Mouse (Mus musculus) right cerebral cortex, postnatal 36 days (tissue): ENCODE data around the gene Psmd11.

ENCODE experiments used
- DNase-seq, 2 experiments: peaks; one replicate each; pipeline ENCODE4 v3.0.0; 2022; ENCODE audit warnings: low spot score in 2 of 2, mixed read lengths in 1 of 2

Gene Psmd11

DNA sequence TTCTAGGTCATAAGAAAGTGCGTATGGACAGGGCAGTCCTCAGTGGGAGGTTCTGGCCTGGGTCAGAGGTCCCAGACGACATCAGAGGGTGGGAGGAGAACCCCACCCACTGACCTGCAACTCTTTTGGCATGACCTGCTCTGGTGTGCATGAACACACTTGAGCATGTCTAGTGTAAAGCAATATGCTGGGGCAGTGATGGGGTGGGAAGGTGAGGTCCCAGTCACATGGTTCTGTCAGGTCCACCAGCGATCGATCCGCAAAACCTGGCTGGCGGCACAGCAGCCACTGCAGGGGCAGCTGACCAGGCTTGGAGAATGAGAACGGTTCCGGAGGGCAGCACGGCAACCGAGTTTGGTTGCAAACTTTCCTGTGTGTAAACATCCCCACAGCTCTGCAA is 53.9 kb downstream of the Psmd11 start:
- no peak for DNase-seq

DNA sequence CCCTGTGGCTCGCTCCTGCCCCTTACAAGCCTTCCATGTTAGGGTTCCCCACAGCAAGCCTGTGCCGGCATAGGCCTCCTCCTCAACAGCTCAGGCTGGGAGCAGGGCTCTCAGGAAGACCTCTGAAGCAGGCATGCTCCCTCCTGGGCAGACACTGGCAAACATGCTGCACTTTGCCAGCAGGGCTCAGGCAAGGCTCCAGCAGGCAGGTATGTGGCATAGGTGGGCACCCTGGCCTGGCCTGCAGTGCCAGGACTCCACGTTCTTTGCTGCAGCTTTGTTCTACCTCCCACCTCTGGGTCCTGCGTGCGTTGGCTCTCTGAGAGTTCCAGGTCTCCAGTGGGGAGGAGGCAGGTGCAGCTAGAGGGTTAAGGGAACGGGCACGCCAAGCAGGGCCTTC is 54.5 kb downstream of the Psmd11 start:
- DNase-seq, result peak in 1 of 2 experiments; percentile 23

DNA sequence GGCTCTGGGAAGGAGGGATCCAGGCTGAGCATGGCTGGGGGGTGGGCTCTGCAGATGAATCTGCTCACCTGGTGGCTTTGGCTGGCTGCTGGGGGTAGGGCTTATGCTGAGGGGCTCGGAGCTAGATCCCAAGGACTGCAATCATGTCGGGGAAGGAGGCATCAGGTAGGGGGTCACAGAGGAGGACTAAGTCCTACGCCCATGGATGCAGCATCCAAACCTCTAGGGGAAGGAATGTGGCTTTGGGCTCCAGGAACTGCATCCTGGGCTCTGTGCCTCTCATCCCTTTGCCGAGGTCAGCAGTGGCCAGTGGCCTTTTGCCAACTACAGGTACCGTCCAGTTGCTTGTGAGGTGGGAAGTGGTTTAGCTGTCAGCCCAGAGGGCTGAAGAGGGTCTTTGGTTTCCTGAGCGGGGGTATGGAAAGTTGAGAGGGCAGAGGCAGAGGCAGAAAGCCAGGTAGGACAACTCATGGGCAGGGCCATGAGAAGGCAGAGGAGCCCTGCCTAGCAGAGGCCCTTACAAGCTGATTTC is 55.2 kb downstream of the Psmd11 start:
- DNase-seq, result no peak

DNA sequence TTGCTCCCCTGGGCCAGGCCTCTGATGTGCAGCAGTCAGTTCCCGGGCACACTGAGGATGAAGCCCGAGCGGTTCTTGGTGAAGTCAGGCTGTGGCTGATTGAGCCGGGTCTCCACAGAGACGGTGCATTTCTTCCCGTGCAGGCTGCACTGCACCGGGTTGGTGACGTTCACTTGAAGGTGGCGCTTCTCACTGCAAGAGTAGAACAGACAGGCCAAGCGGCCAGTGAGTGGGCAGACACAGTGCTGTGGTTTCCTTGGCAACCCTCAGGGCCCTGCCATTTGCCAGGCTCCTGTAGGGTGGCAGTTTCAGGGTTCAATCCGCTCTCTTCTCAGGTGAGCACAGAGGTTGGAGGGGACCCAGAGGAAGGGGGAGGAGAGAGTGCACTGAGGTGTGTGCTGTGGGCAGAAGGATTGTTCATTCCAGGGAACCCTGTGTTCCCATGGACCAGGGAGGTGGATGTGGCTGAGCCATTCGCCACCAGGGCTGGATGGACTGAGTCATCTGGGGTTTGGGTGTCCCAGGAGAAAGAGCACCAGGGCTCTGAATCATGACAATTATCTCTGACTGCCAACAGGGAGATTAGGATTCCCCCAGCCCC is 55.9 kb downstream of the Psmd11 start:
- DNase-seq, result peak; percentile 80 to 92

DNA sequence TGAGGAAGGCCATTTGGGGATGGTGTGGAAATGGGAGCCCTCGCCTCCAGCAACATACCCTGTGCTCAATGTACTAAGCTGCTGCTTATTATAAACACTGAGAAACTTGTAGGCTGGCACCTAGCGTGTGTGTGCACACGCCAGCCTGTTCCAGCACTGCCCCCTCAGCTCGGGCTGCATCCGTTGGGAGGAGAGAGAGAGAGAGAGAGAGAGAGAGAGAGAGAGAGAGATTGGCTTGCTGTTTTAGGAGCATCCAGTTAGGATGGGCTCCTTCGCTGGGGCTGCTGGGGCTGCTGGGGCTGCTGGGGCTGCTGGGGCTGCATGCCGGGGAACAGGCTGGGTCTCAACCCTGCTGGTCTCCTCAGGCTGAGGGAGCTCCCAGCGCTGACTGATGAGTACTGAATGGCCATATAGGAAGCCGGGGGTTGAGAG is 56.7 kb downstream of the Psmd11 start:
- DNase-seq, result peak in 1 of 2 experiments; percentile 81

DNA sequence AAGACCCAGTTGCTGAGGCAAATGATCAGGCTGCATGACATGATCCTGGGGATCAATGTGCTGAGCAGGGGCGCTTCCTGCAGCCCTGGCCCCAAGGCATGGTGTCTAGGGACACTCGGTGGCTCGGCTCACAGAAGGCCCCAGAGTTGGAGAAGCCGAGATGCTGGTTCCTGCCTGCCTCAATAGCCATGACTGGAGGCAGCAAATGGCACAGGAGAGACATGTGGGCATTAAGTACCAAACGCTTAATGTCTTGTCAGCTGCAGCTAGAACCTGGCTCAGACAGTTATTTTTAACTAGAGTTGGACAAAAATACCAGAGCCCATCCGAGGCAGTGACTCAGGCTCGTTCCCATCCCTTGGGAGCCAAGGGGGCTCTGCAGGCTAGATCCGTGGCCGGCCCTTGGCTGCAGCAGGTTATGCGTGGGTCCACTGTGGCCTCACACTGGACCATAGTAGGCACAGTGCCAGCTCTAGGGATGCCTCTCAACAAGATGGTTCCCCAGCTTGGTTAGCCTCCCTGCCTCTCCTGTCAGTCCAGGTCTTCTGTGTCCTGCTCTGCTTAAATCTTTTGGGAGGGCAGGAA is 57.3 kb downstream of the Psmd11 start:
- no peak for DNase-seq

DNA sequence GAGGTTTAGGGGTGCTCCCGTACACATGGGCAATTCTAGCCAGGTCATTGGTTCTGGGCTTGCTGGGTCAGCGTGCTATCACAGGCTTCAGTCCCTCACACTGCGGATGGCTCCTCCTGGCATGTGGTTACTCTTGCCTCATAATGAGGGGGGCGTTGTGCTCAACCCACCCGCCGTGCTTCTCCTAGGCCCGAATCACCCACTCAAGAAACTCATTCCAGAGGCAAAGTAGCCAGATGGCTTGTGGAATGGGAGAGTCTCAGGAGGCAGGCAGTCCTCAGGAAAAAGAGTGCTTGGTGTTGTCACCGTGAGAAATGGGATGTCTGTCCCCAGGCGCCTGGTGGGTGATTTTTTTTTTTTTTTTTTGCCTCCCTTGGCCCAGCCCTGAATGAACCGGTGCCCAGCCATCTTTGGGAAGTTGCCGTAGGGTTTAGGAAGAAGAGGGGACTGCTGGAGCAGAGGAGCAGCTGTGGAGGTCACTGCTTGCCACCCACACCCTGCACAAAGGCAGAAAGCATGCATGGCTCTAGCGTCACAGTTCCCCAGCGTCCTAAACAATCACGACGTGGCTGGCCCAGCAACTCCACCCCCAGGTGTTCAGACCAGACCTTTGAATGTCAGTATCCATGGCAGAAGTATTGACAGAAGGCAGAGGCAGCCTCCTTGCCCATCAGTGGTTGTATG is 59.6 kb downstream of the Psmd11 start:
- DNase-seq, result no peak

DNA sequence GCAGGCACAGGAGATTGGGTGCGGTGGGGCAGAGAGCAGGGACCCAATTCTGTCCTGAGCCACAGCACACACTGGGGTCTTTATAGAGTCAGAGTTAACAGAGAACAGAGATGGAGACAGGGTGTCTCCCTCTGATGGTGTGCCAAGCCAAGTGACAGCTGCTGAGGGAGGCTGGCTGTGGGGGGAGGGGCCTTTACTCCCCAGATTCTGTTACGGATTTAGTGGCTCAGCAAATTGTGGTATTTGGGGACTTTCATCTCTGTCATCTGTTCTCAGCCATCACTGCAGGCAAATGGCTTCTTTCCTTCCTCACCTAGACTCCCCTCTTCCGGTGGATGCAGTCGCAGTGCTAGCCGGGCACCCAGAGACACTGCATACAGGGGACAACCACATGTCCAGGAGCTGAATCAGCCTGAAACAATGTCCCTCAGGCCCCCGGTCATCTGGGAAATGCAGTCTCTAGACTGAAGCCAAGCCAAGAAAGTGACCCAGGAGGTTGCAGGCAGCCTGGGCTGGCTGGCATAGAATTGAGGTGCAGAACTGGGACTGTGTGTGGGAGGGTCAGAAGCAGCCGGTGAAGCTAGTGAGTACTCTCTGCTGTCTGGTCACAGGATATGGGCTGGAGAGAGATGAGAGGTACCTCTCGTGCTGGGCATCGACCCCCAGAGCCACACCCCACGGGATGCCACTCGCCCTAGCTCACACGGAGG is 60.9 kb downstream of the Psmd11 start:
- no peak for DNase-seq

DNA sequence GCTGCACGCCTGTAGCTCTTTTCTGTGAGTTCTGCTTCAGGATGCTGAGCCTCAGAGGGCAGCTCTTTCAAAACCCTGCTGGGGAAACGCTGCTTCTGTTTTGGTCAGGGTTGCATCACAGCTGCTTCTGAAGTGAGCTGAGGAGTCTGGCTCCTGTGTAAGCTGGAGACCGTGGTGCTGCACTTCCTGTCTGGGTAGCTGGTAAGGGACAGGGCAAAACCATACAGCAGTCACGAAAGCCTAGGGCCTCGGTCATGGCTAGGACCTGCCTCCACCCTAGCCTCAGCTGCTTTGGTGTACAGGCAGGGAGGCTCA is 61.4 kb downstream of the Psmd11 start:
- no peak for DNase-seq

DNA sequence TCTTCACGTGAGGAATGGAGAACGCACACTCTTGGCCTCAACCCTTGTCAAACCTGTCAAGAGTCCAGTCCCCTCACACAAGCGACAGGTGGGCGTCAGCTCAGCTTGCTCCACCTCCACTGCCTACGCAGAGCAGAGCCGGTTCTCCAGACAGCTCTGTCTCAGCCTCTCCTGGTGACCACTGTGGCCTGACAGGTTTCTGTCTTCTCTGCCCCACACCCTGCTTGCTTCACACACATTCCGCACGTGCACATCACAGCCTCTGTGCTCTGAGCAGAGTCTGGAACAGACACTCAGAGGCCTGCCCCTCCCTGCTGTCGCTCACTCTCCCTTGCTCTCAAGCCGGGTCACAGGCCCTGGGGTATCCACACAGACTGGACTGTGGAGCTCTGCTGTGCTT is 62.4 kb downstream of the Psmd11 start:
- DNase-seq, result no peak

DNA sequence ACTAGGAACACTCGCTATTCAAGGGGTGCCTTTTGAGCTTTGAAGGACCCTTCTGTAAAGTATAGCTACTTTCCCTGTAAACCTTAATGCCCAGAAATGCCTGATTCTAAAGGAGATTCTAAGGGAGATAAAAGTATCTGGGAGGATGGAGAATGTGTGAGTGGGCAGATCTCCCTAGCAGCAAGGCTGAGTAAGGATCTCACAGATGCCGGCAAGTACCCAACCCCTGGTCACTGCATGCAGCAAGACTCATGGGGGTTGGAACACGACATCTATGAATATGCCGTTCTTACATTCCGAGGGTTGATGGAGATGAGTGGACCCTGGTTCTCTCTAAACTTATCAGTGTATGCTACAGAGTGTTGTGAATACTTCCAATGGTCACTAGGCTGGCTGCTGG is 64.8 kb downstream of the Psmd11 start:
- DNase-seq, result no peak

DNA sequence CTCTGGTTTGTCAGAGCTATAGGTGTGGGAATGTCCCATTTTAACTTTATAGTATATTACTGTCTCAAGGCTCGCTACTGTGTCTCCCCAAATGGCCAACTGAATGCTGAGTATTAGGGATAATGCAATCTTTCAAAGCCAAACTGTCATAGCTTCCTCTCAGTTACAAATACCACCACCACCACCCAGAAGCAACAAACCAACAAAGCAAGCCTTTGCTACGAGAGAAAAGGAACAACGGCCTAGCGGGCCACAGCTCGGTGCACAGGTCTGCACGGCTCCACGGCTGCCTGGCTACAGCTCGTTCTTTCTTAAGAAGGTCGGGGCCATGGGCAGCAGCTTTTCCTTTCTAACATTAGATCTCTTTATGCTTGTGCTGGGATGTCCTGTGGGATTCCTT is 66.4 kb downstream of the Psmd11 start:
- no peak for DNase-seq

DNA sequence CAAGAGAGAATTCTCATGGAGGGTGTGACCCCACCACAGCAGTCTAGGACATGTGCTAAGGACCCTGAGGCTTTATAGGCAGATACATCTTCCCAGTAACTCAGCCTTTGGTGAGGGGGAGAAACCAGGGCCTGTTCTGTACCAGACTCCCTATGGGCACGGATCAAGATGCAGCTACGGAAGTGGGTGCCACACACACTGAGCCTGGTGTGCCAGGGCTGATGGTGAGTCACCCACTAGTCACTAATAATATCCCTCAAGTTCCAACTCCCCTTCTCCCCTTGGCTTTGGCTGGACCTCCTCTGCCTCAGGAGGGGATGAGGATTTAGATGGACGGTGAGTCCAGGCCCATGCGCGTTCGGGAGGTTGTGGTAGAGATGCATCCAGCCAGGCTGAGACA is 67.6 kb downstream of the Psmd11 start:
- DNase-seq, result no peak

DNA sequence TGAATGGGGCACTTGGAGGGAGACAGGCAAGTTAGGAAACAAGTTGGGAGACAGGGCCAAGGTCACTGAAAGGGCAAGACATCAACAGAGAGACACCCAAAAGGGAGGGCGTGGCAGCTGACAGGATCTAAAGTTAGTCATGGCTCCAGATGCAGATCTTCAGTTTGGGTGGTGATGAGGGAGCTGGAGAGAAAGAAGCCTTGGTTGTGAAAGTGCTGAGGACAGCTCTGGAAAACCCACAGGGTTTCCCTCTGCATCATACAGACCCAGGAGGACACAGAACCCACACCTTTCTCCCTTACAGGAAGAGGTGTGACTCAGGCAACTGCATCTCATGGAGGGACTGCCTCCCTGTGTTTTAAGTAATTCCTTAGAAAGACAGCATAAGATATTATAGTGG is 68.2 kb downstream of the Psmd11 start:
- no peak for DNase-seq

DNA sequence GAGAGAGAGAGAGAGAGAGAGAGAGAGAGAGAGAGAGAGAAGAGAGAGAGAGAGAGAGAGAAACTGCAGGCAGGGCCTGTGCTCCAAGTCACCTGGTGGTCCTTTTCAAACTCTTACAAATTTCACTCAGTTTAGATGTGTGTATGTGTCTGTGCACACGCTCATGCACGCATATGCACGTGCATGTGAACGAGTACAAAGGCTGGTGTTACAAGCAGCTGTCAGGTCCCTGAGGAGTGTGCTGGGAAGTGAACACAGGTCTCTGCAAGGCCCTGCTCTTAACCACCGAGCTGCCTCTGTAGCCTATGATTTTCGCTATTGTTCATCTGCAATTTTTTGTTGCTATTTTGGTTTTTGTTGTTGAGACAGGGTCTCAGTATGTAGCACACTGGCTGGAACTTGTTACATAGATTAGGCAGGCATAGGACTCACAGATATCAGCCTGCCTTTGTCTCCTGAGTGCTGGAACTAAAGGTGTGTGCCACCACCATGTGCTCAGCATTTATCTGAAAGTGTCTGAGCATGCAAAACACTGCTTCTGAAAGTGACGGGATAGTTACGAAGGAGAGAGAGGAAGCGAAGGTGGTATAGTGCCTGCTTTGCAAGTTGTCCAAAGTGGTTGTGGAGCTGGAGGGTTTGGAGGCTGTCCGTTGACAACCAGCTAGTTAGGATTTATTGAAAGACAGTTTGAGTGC is 69.0 kb downstream of the Psmd11 start:
- no peak for DNase-seq

DNA sequence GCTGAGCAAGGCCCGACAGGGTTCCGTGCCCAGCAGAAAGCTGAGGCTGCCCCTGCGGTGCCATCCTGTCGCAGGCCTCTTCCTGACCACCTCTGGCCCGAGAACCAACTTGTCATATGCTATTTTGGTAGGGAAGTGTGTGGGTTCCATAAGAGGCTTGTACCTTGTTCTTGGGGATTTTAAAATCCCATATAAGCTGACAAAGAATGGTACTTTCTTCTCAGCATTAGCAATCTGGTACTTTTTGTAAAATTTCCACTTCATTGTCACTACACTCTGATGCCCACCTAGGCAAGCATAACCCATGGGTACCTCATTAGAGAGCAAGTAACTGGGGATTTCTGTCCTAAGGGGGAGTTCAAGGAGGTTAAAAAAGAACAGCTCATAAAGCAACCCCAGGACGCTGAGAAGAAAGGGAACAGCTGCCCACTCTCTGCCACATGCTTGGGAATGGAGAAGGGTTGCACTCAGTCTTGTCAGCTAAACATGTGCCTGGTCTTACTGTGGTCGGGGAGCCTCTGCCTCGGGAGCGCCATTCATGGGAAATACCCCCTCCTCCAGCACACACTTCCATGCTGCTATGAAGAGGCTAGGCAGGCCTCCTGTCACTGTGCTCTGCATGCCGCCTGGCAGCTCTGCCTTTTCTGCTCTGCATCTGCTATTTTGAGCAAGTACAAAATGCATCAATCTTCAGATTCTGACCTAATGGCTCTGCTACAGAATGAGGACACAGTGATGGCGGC is 70.1 kb downstream of the Psmd11 start:
- DNase-seq, result no peak

DNA sequence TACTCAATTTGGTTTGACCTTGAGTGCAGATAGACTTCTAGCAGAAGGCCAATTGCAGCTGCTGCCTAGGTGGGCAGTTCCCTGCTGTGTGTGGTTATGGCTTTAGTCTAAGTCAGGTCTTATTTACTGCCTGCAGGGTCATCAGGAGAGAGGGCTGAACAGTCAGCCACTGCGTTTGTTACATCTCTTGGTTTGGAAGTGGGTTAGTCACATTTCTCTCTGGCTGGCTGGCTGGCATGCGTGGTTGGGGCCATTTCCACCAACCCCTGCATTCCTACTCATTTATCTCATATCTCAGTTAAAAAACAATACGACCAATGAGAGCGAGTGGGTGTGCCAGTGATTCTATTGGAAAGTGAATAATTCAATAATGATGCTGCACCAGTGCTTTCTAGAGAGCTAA is 71.1 kb downstream of the Psmd11 start:
- no peak for DNase-seq

DNA sequence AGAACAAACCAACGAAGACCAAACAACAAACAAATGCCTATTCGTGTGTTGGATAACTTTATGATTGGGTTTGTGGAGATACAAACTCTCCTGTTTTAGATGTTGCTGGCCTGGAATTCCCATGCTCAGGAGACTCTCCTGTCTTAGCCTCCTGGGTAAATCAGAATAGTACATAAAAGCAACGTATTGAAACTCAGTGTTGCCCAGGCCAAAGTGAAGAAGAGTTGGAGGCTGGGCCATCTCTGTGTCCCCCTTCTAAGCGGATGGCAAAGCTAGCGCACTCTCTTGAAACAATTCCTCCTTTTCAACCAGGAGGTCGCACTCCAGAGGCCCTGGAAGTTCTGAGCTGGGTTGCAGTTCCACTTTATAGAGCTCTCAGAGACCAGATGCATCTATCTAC is 74.9 kb downstream of the Psmd11 start:
- no peak for DNase-seq

DNA sequence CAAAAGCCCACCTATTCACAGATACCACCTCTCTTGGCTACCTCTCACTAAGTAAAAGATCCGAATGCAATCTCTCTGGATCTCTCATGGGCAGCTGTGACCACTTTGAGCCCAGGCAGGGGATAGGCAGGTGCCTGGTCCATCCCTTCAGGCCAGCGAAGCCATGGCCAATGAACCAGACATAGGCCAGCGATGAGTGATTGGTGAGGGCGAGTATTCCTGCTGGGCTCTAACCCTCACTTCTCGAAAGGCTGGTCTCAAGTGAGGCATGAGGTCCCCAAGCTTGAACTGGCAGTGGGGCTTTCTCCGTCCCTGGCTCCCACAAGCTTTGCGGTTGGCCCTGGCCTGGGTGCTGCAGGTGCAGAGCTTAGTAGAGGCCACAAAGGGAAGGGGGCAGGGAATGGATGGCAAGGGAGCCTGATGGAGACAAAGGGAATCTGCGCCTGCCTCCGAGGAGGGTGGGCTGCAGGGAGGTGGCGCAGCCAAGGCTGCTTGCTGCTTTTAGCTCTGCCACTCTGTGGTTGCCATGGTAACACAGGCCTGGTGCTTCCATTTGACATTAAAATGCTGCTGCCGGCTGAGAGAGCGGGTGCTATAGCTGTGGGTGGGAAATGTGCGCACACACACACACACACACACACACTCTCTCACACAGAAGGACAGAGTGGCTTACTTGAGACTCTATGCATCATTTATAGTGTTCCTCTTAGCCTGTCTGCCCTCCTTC is 75.5 kb downstream of the Psmd11 start:
- DNase-seq, result peak; percentile 95 to 97

DNA sequence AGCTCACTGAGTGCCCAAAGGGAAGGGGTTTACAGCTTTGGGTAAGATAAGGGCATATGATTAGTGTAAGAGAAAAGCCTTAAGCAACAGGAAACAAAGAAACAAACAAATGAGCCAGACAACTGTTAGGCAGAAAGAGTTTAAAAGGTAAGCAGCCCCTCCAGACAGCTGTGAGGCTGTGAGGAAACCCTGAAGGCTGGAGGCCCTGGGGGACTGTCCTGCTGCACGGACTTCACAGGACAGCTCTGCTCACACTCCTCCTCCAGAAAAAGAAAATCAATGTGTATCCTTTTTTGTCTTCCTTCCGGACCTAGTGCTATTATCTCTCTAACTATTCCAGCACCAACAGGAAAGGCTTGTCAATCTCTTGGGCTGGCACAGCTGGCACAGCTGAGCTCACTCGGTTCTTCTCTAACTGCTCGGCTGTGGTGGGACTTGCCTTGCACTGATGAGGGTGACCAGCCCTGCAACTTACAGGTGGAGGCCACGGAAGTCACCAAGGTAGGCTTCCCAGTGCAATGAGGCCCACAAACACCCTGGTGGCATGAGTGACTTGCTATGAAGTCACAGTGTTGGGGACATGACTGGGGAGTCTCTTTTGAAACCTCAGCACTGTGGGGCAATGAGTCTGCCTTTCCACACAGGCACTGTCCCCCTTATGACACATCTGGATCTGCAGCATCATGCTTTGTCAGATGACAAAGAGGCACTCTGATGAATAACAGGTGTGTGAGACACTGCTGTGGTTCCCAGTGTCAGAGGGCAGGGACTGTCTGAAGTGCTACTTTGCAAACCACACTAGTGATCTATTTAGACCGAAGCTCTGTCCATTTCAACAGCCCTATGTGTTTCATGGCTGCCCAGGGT is 76.3 kb downstream of the Psmd11 start:
- no peak for DNase-seq
